Mouse (Mus musculus) embryonic facial prominence, embryonic 15.5 days (tissue): Measurements from ENCODE around the gene Clec12b. TPM values are rescaled to one million over a fixed set of nuclear protein-coding genes. Genes with fewer than 3 reads are reported as not detected.
A peak's percentile ranks its signal among the peaks of the same experiment; 100 is the strongest.
"Not testable (repeated sequence)": the region's sequence is repeated elsewhere in the genome, so short reads cannot be mapped to it uniquely, and the experiment has no call there.

ENCODE experiments used
- ATAC-seq: fragments of 200-750 bp; cut with Nextera tagmentation; 2 replicates; pipeline ENCODE4 v1.8.0; 2017; ENCODE audit warnings: low read depth, moderate TSS enrichment; ENCODE audit not compliant: insufficient number of reproducible peaks, low FRiP score, low TSS enrichment
- H3K27ac ChIP-seq: fragments of 300-500 bp; sonication (generic); replicated peaks from 2 replicates; pipeline ENCODE4 v1.5.1; 2015; ENCODE audit warnings: mild to moderate bottlenecking, inconsistent platforms
- H3K27me3 ChIP-seq: fragments of 300-500 bp; sonication (generic); 2 replicates; pipeline ENCODE4 v1.6.1; 2015; ENCODE audit warnings: inconsistent platforms
- H3K36me3 ChIP-seq: fragments of 300-500 bp; sonication (generic); 2 replicates; pipeline ENCODE4 v1.6.1; 2015; ENCODE audit warnings: mild to moderate bottlenecking, inconsistent platforms
- H3K4me1 ChIP-seq: fragments of 300-500 bp; sonication (generic); 2 replicates; pipeline ENCODE4 v1.6.1; 2015; ENCODE audit warnings: inconsistent platforms
- H3K4me2 ChIP-seq: fragments of 300-500 bp; sonication (generic); replicated peaks from 2 replicates; pipeline ENCODE4 v1.6.1; 2015; ENCODE audit warnings: mild to moderate bottlenecking, inconsistent platforms
- H3K4me3 ChIP-seq: fragments of 300-500 bp; sonication (generic); replicated peaks from 2 replicates; pipeline ENCODE4 v1.5.1; 2015; ENCODE audit warnings: mild to moderate bottlenecking, inconsistent platforms
- H3K9ac ChIP-seq: fragments of 300-500 bp; sonication (generic); 2 replicates; pipeline ENCODE4 v1.6.1; 2015; ENCODE audit warnings: inconsistent platforms
- H3K9me3 ChIP-seq: fragments of 300-500 bp; sonication (generic); replicated peaks from 2 replicates; pipeline ENCODE4 v1.6.1; 2016; ENCODE audit warnings: inconsistent platforms
- WGBS: fragments of 180-500 bp; shearing (Covaris S2); methylation state at CpG from one replicate; pipeline ENCODE4 v1.1.7; 2015; 5-methylcytosine and 5-hydroxymethylcytosine counted together
- polyA plus RNA-seq: library from polyadenylated mRNA; unstranded; fragments of >200 nt; fragmentation: Nextera tagmentation; extraction: Ambion mirVana; gene quantifications from 2 replicates; pipeline ENCODE4 v1.2.1, GENCODE M21; 2015

Clec12b gene
- polyA plus RNA-seq, 1 experiment from 2014 or later: not detected

DNA sequence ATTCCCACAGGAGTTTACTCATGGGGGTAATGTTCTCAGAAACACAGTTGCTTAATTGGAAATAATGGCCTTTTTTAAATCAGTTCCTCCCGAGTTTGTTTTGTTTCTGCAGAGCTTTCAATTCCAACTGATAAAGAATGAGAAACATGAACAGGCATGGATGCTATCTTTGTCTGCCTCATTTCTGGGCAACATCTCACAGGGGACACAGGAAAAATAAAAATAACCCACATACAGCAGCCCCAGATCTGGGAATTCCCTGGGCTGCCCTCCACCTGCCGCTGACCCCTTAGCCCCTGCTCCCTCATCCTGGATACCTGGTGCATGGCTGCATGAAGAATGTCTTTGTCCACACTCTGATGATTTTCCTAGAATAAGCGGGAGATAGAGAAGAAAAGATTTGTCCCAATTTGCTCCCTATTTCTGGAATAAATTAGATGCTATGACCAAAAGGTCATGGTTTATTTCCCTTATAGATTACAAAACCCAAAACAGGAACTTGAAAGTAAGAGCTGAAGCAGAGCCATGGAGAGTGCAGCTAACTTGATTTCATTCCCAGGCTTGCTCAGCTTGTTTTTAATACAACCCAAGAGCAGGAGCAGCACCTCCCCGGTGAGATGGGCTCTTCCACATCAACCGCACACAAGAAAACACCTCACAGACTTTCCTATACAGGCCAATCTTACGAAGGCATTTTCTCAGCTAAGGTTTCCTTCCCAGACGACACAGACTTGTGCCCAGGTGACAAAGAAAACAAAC is 16.1 kb downstream of the Clec12b start:
- Histone ChIP-seq H3K9ac (no peak overlapping the region), H3K4me1 (no peaks in the 10 kb centered on the region), H3K27ac (no peak overlapping the region), H3K9me3 (no peaks in the 10 kb centered on the region), H3K27me3 (no peaks in the 10 kb centered on the region), H3K36me3 (no peaks in the 10 kb centered on the region), H3K4me2 (no peak overlapping the region), H3K4me3 (no peak overlapping the region)
- no peak for ATAC-seq
- 58% methylated on average over 7 of the region's 7 CpGs for WGBS

- WGBS: 15% methylated on average over 6 of the region's 6 CpGs
- Histone ChIP-seq H3K4me2 (no peak overlapping the region), H3K9ac (no peak overlapping the region), H3K9me3 (no peaks in the 10 kb centered on the region), H3K36me3 (no peaks in the 10 kb centered on the region), H3K4me3 (no peak overlapping the region), H3K4me1 (no peaks in the 10 kb centered on the region), H3K27ac (no peak overlapping the region), H3K27me3 (no peaks in the 10 kb centered on the region)
- ATAC-seq: no peak
These were observed 19.7 kb downstream of the Clec12b start for GRCm38 (mm10) chr6:129365959-129366359.

- Histone ChIP-seq H3K4me1 (no peaks in the 10 kb centered on the region), H3K36me3 (no peaks in the 10 kb centered on the region), H3K27ac (no peak overlapping the region), H3K27me3 (no peaks in the 10 kb centered on the region), H3K4me2 (no peak overlapping the region), H3K9ac (no peak overlapping the region), H3K4me3 (no peak overlapping the region), H3K9me3 (no peaks in the 10 kb centered on the region)
- WGBS: 39% methylated on average over 1 of the region's 1 CpGs
- ATAC-seq: no peak
These were observed 21.7 kb downstream of the Clec12b start for GRCm38 (mm10) chr6:129363942-129364341.

GRCm38 (mm10) chr6:129359515-129359914 is 26.2 kb downstream of the Clec12b start:
- H3K4me2 ChIP-seq: no peak overlapping the region
- no peak overlapping the region for H3K9ac ChIP-seq
- no peaks in the 10 kb centered on the region for H3K36me3 ChIP-seq
- H3K9me3 ChIP-seq: no peaks in the 10 kb centered on the region
- no peak overlapping the region for H3K4me3 ChIP-seq
- WGBS: 83% methylated on average over 2 of the region's 2 CpGs
- ATAC-seq: no peak
- H3K27me3 ChIP-seq: no peaks in the 10 kb centered on the region
- no peaks in the 10 kb centered on the region for H3K4me1 ChIP-seq
- no peak overlapping the region for H3K27ac ChIP-seq

GRCm38 (mm10) chr6:129356430-129356829 is 29.2 kb downstream of the Clec12b start:
- H3K27me3 ChIP-seq: no peaks in the 10 kb centered on the region
- no peaks in the 10 kb centered on the region for H3K36me3 ChIP-seq
- H3K4me2 ChIP-seq: no peak overlapping the region
- H3K4me3 ChIP-seq: no peak overlapping the region
- H3K4me1 ChIP-seq: no peaks in the 10 kb centered on the region
- no peak for ATAC-seq
- no peaks in the 10 kb centered on the region for H3K9me3 ChIP-seq
- no peak overlapping the region for H3K9ac ChIP-seq
- H3K27ac ChIP-seq: no peak overlapping the region

GRCm38 (mm10) chr6:129355774-129356173 is 29.9 kb downstream of the Clec12b start:
- Histone ChIP-seq H3K9ac (no peak overlapping the region), H3K4me2 (no peak overlapping the region), H3K4me1 (no peaks in the 10 kb centered on the region), H3K4me3 (no peak overlapping the region), H3K27ac (no peak overlapping the region), H3K9me3 (no peaks in the 10 kb centered on the region), H3K36me3 (no peaks in the 10 kb centered on the region), H3K27me3 (no peaks in the 10 kb centered on the region)
- ATAC-seq: no peak
- WGBS: 92% methylated on average over 2 of the region's 2 CpGs

- no peaks in the 10 kb centered on the region for H3K36me3 ChIP-seq
- no peak for ATAC-seq
- H3K4me1 ChIP-seq: no peaks in the 10 kb centered on the region
- no peaks in the 10 kb centered on the region for H3K9me3 ChIP-seq
- H3K4me2 ChIP-seq: no peak overlapping the region
- no peaks in the 10 kb centered on the region for H3K27me3 ChIP-seq
- no peak overlapping the region for H3K9ac ChIP-seq
- 85% methylated on average over 3 of the region's 3 CpGs for WGBS
- H3K27ac ChIP-seq: no peak overlapping the region
- H3K4me3 ChIP-seq: no peak overlapping the region
These were observed 34.6 kb downstream of the Clec12b start for GRCm38 (mm10) chr6:129351091-129351490.

- 52% methylated on average over 4 of the region's 4 CpGs for WGBS
- no peak overlapping the region for H3K4me3 ChIP-seq
- no peak overlapping the region for H3K4me2 ChIP-seq
- H3K27me3 ChIP-seq: no peaks in the 10 kb centered on the region
- H3K4me1 ChIP-seq: no peaks in the 10 kb centered on the region
- H3K9me3 ChIP-seq: no peaks in the 10 kb centered on the region
- no peaks in the 10 kb centered on the region for H3K36me3 ChIP-seq
- peak; percentile 57 for ATAC-seq
- H3K27ac ChIP-seq: no peak overlapping the region
- H3K9ac ChIP-seq: no peak overlapping the region
These were observed 35.9 kb downstream of the Clec12b start for GRCm38 (mm10) chr6:129349524-129350352.

GRCm38 (mm10) chr6:129344408-129344807 is 41.3 kb downstream of the Clec12b start:
- 66% methylated on average over 3 of the region's 3 CpGs for WGBS
- Histone ChIP-seq H3K27ac (no peak overlapping the region), H3K36me3 (no peaks in the 10 kb centered on the region), H3K9ac (no peak overlapping the region), H3K4me2 (no peak overlapping the region), H3K4me3 (no peak overlapping the region), H3K9me3 (no peaks in the 10 kb centered on the region; the same call in 1 of the 2 replicates), H3K4me1 (no peaks in the 10 kb centered on the region), H3K27me3 (no peaks in the 10 kb centered on the region)
- ATAC-seq: no peak

- H3K4me3 ChIP-seq, H3K27me3 ChIP-seq, H3K27ac ChIP-seq, ATAC-seq, H3K4me1 ChIP-seq, H3K9me3 ChIP-seq, H3K9ac ChIP-seq, H3K4me2 ChIP-seq, H3K36me3 ChIP-seq: not testable (repeated sequence)
- 77% methylated on average over 4 of the region's 4 CpGs for WGBS
These were observed 43.3 kb downstream of the Clec12b start, which contains the start of gene Clec12a for GRCm38 (mm10) chr6:129342391-129342790. Gene Clec12a (plus strand): TSS chr6:129342691.

DNA sequence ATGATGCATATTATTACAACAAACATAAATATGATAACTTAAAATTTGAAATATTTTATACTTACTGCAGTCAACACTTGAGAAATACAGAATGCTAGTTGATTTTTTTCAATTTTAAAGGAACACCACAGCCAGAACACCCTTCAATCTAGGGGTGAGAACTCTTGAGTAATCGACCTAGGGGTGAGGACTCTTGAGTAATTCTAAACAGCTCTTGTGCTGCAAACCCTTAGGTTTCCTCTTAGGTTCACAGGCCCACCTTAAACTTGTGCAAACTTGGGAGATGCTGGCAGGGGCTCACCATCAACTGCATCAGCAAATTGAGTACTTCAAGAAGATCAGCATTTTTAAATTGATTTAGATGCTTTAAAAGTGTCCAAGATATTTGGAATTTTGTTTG is 47.9 kb downstream of the Clec12b start:
- no peaks in the 10 kb centered on the region for H3K4me1 ChIP-seq
- H3K27ac ChIP-seq: no peak overlapping the region
- no peak for ATAC-seq
- H3K9ac ChIP-seq: no peak overlapping the region
- WGBS: 63% methylated on average over 1 of the region's 1 CpGs
- H3K4me3 ChIP-seq: no peak overlapping the region
- no peaks in the 10 kb centered on the region for H3K9me3 ChIP-seq
- no peaks in the 10 kb centered on the region for H3K27me3 ChIP-seq
- no peaks in the 10 kb centered on the region for H3K36me3 ChIP-seq
- no peak overlapping the region for H3K4me2 ChIP-seq
